Mouse (Mus musculus) limb, embryonic 10.5 days (tissue): ENCODE results near the gene Rbpj. TPM values are rescaled to one million over a fixed set of nuclear protein-coding genes. Genes with fewer than 3 reads are reported as not detected.

ENCODE experiments used
- DNase-seq: peaks from one replicate; pipeline ENCODE4 v3.0.0-alpha.2; 2017; ENCODE audit warnings: low spot score
- H3K27ac ChIP-seq: fragments of 300-500 bp; sonication (generic); 2 replicates; pipeline ENCODE4 v1.5.1; 2016; ENCODE audit warnings: mild to moderate bottlenecking
- H3K27me3 ChIP-seq: fragments of 300-500 bp; sonication (generic); 2 replicates; pipeline ENCODE4 v1.6.1; 2016; ENCODE audit warnings: low read depth, mild to moderate bottlenecking; ENCODE audit not compliant: poor library complexity, severe bottlenecking
- H3K36me3 ChIP-seq: fragments of 300-500 bp; sonication (generic); 2 replicates; pipeline ENCODE4 v1.6.1; 2016; ENCODE audit warnings: mild to moderate bottlenecking, moderate library complexity
- H3K4me1 ChIP-seq: fragments of 300-500 bp; sonication (generic); 2 replicates; pipeline ENCODE4 v1.6.1; 2016
- H3K4me3 ChIP-seq: fragments of 300-500 bp; sonication (generic); 2 replicates; pipeline ENCODE4 v1.5.1; 2016; ENCODE audit warnings: mild to moderate bottlenecking, moderate library complexity
- H3K9me3 ChIP-seq: fragments of 300-500 bp; sonication (generic); replicated peaks from 2 replicates; pipeline ENCODE4 v1.6.1; 2016; ENCODE audit warnings: mild to moderate bottlenecking
- WGBS: fragments of 180-500 bp; shearing (Covaris S2); methylation state at CpG from one replicate; pipeline ENCODE4 v1.1.7; 2016; 5-methylcytosine and 5-hydroxymethylcytosine counted together
- polyA plus RNA-seq: library from polyadenylated mRNA; unstranded; fragments of >200 nt; fragmentation: Nextera tagmentation; extraction: Ambion mirVana; gene quantifications from 2 replicates; pipeline ENCODE4 v1.2.1, GENCODE M21; 2016

The Rbpj gene
- polyA plus RNA-seq, 1 experiment from 2014 or later: 45.1 TPM

GRCm38 (mm10) chr5:53500509-53501145, 34.7 kb downstream of the Rbpj start:
- DNase-seq: no peak
- H3K27ac ChIP-seq: no peak overlapping the region
- H3K36me3 ChIP-seq: no peaks in the 10 kb centered on the region
- WGBS: 81% methylated on average over 10 of the region's 10 CpGs
- no peak overlapping the region for H3K4me3 ChIP-seq
- no peaks in the 10 kb centered on the region for H3K4me1 ChIP-seq
- H3K9me3 ChIP-seq: no peaks in the 10 kb centered on the region
- no peaks in the 10 kb centered on the region for H3K27me3 ChIP-seq

DNA sequence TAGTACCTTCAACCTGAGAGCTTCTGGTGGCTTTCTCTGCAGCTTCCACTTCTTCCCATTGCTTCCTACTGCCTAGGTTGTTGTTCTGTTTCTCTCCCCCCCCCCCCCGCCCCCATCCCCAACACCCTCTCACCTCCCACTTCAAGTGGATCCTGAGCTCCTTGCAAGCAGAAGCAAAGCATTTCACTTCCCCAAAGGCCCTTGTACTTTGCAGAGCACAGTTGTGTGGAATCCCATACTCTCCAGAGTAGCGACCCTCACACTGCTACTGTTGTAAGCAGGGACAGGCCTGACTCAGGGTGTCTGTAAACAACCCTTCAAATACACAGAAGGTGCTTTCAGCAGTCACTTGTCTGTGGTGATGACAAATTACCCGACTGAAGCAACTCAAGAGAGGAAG, 37.3 kb downstream of the Rbpj start:
- Histone ChIP-seq H3K27ac (no peak overlapping the region), H3K36me3 (no peaks in the 10 kb centered on the region), H3K27me3 (no peaks in the 10 kb centered on the region), H3K9me3 (no peaks in the 10 kb centered on the region), H3K4me3 (no peak overlapping the region), H3K4me1 (no peaks in the 10 kb centered on the region)
- WGBS: 63% methylated on average over 2 of the region's 3 CpGs
- DNase-seq: no peak

DNA sequence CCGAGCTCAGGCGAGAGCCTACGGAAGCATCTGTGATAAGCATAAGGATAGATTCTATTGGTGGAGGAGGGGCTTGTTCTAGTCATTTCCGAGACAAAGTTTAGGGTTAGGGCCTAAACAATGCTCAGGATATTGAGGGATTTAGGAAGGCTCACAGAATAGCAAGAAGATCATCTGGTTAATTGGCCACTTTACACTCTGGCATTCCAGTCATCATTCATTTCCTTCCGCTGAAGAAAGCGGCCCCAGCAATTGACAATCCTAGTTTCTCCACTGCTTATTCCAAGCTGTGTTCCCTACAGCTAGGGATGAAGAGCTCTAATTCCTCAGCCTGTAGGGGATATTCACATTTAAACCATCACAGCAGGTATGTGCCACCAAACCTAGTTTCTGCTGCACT, 39.8 kb downstream of the Rbpj start:
- Histone ChIP-seq H3K27ac (no peak overlapping the region), H3K4me3 (no peak overlapping the region), H3K4me1 (no peaks in the 10 kb centered on the region), H3K36me3 (no peaks in the 10 kb centered on the region), H3K9me3 (no peaks in the 10 kb centered on the region), H3K27me3 (no peaks in the 10 kb centered on the region)
- no peak for DNase-seq
- WGBS: 83% methylated on average over 6 of the region's 6 CpGs

- H3K4me3 ChIP-seq: no peak overlapping the region
- no peaks in the 10 kb centered on the region for H3K4me1 ChIP-seq
- no peak for DNase-seq
- no peaks in the 10 kb centered on the region for H3K36me3 ChIP-seq
- no peaks in the 10 kb centered on the region for H3K27me3 ChIP-seq
- no peaks in the 10 kb centered on the region for H3K9me3 ChIP-seq
- H3K27ac ChIP-seq: no peak overlapping the region
- WGBS: 79% methylated on average over 5 of the region's 5 CpGs
Observed at GRCm38 (mm10) chr5:53507371-53507770, 41.4 kb downstream of the Rbpj start.

DNA sequence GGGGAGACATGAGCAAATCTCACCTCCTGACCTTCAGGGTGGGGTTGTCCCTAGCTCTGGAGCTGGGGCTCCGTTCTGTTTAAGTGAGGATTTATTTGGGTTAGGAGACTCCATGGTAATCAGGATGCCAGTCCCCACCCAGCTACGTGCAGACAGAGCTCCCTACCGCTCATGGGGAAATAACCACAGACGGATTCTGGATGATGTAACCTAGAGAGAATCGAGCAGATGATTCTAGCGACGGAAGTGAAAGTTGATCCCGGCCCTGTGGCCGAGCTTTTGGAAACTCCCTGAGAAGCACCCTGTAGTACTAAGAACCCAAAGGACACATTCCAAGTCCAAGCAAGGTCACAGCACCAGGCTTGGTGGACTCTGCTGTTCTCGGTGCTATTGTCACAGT, 43.5 kb downstream of the Rbpj start:
- Histone ChIP-seq H3K9me3 (no peaks in the 10 kb centered on the region), H3K4me3 (no peak overlapping the region), H3K27ac (no peak overlapping the region), H3K36me3 (no peaks in the 10 kb centered on the region), H3K4me1 (no peaks in the 10 kb centered on the region), H3K27me3 (no peaks in the 10 kb centered on the region)
- no peak for DNase-seq
- whole genome bisulfite sequencing: 90% methylated on average over 10 of the region's 10 CpGs

DNA sequence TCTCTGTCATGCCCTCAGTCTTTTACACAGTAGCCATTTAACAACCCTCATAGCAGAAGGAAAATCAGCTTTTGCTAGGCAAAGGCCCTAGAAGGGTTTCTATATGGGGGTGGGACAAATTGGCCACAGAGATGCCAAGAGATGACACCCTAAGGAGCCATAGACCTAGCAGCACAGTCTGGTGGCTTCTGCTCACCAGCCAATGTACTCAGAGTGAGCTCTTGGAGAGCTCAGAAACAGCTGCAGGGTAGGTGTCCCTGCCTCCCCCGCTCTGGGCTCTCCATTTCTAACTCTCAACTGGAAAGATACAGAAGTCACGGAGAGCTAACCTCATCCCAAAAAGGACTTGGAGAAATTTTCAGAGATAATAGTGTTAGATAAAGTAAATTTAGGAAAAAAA, 44.0 kb downstream of the Rbpj start:
- Histone ChIP-seq H3K27ac (no peak overlapping the region), H3K4me1 (no peaks in the 10 kb centered on the region), H3K9me3 (no peaks in the 10 kb centered on the region), H3K27me3 (no peaks in the 10 kb centered on the region), H3K4me3 (no peak overlapping the region), H3K36me3 (no peaks in the 10 kb centered on the region)
- WGBS: 90% methylated on average over 2 of the region's 2 CpGs
- DNase-seq: no peak

DNA sequence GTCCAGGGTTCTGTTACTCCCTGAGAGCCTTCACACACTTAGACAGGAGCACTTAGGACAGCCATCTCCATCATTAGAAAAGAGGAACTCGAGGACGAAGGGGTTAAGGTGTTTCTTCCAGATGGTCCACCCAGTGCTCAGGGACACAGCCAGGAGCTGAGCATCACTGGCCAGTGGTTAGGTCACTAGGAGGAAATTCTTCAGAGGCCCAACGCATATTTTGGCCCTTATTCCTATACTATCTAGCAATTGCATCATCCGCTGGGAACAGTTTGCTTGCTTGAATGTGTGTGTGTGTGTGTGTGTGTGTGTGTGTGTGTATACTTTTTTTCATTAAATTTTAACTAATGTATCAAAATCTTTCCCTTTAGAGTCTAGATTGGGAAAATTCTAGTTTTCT, 45.5 kb downstream of the Rbpj start:
- Histone ChIP-seq H3K27me3 (no peaks in the 10 kb centered on the region), H3K36me3 (no peaks in the 10 kb centered on the region), H3K4me1 (no peaks in the 10 kb centered on the region), H3K27ac (no peak overlapping the region), H3K9me3 (no peaks in the 10 kb centered on the region; the same call in 1 of the 2 replicates), H3K4me3 (no peak overlapping the region)
- WGBS: 88% methylated on average over 4 of the region's 4 CpGs
- DNase-seq: no peak

DNA sequence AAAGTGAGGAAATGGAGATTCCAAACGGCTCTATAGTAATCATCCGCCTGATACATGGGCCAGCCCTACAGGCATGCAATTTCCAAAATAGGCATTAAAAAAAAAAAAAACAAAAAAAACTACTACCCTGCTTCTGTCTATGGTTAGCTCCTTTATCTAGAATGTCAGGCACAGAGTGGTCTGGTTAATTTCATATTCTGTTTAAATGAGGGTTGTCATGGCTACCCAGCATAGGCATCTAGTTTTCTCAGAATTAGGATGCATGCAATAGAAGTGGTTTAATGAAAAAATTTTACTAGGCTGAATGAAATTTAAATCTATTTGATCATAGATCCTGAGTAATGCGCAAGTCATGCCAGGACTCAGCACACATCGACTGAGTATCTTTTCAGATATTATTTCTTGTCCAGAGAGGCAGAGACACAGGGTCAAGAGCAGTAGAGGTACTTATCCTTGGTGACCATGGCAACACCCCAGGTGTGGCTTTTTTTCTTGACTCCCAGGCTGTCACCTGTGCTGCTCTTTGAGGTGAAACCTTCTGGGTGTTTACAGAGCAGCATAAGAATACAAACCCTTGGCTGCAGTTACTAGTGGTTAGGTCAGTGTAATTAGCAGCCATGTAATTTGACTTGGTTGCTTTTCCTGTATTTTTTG, 49.1 kb downstream of the Rbpj start:
- H3K4me3 ChIP-seq: no peak overlapping the region
- no peaks in the 10 kb centered on the region for H3K36me3 ChIP-seq
- H3K4me1 ChIP-seq: no peaks in the 10 kb centered on the region
- DNase-seq: no peak
- 86% methylated on average over 4 of the region's 4 CpGs for WGBS
- H3K27me3 ChIP-seq: no peaks in the 10 kb centered on the region
- no peak overlapping the region for H3K27ac ChIP-seq
- H3K9me3 ChIP-seq: no peaks in the 10 kb centered on the region; the same call in 1 of the 2 replicates

DNA sequence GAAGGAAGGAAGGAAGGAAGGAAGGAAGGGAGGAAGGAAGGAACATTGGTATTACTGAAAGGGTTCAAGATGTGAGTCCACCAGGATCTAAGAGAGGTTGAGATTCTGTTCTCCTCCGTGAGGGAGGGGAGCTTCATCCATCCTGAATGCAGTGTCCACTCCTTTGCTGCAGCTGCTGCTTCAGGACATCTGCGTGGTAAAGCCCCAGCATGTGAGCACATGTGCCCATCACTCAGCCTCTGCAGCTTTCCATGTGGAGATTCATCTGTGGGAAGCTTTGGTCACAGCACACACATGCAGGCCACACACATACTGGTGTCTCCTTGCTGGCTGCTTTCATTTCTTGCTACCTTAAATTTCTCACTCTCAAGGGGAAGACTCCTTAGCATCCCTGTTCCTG, 50.5 kb downstream of the Rbpj start:
- Histone ChIP-seq H3K4me3 (no peak overlapping the region), H3K9me3 (no peaks in the 10 kb centered on the region; the same call in 1 of the 2 replicates), H3K27ac (no peak overlapping the region), H3K4me1 (no peaks in the 10 kb centered on the region), H3K27me3 (no peaks in the 10 kb centered on the region), H3K36me3 (no peaks in the 10 kb centered on the region)
- 94% methylated on average over 2 of the region's 2 CpGs for WGBS
- DNase-seq: no peak

GRCm38 (mm10) chr5:53517802-53518201, 51.9 kb downstream of the Rbpj start:
- DNase-seq: no peak
- Histone ChIP-seq H3K27me3 (no peaks in the 10 kb centered on the region), H3K4me1 (no peaks in the 10 kb centered on the region), H3K27ac (no peak overlapping the region), H3K36me3 (no peaks in the 10 kb centered on the region), H3K9me3 (no peaks in the 10 kb centered on the region; the same call in 1 of the 2 replicates), H3K4me3 (no peak overlapping the region)
- 87% methylated on average over 8 of the region's 8 CpGs for WGBS

DNA sequence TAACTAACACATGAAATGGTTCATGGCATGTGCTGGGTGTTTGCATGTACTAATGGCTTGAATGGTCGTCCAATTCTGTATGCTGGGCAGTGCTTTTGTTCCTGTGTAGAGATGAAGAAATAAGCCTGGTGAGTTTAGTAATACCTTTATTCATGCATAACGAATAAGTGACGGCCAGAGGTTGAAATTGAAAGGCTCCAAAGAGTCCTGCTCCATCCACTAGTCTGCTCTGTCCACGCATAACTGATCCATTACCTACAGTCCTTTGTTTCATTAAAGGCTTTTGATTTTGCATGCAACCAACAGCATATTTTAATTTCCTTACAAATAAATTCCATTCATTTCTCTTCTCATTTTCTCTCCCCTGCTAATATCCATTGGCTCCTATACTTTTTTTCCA, 53.2 kb downstream of the Rbpj start:
- no peak overlapping the region for H3K4me3 ChIP-seq
- H3K27me3 ChIP-seq: no peaks in the 10 kb centered on the region
- H3K36me3 ChIP-seq: no peaks in the 10 kb centered on the region
- H3K27ac ChIP-seq: no peak overlapping the region
- no peaks in the 10 kb centered on the region for H3K4me1 ChIP-seq
- DNase-seq: no peak
- H3K9me3 ChIP-seq: no peaks in the 10 kb centered on the region; the same call in 1 of the 2 replicates
- WGBS: 92% methylated on average over 4 of the region's 4 CpGs

- no peaks in the 10 kb centered on the region; the same call in 1 of the 2 replicates for H3K9me3 ChIP-seq
- no peak for DNase-seq
- no peak overlapping the region for H3K4me3 ChIP-seq
- no peaks in the 10 kb centered on the region for H3K36me3 ChIP-seq
- H3K27me3 ChIP-seq: no peaks in the 10 kb centered on the region
- H3K4me1 ChIP-seq: no peaks in the 10 kb centered on the region
- no peak overlapping the region for H3K27ac ChIP-seq
- WGBS: 92% methylated on average over 10 of the region's 10 CpGs
Observed at GRCm38 (mm10) chr5:53519998-53520577, 54.1 kb downstream of the Rbpj start.

DNA sequence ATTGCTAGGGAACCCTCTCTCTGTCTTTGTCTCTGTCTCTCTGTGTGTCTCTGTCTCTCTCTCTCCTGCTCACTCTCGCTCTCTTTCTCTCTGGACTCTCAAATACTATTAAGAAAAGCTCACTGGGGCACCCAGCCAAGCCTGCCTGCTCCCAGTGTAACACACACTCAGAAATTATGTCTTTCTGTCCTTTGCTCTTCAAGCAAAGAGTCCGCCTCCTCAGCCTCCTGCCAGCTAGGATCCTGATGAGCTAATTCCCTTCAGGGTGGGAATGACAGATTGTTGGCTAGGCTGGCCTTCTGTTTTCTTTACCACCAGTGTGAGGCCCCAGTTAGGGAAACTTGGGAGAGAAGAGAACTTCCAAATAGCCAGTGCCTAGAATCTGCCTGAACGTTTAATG, 57.1 kb downstream of the Rbpj start:
- WGBS: 58% methylated on average over 3 of the region's 3 CpGs
- Histone ChIP-seq H3K4me3 (no peak overlapping the region), H3K27me3 (no peaks in the 10 kb centered on the region), H3K9me3 (no peaks in the 10 kb centered on the region), H3K4me1 (0 out of 2 replicates have a peak, but pooled peaks cover 4% of the 10 kb centered on the region), H3K36me3 (no peaks in the 10 kb centered on the region), H3K27ac (no peak overlapping the region)
- no peak for DNase-seq
